Mouse (Mus musculus) limb, embryonic 12.5 days (tissue): ENCODE measurements at regions not wholly inside any gene's neighbourhood (a gene's known extent, or its start where the extent isn't known, plus 50 kb on each side); places are given as distances from the start of the nearest gene placed in this dataset.

Source experiments
- ATAC-seq: fragments of 200-750 bp; cut with Nextera tagmentation; 2 replicates; pipeline ENCODE4 v1.8.0; 2017; ENCODE audit warnings: low read depth, moderate TSS enrichment; ENCODE audit not compliant: insufficient number of reproducible peaks, insufficient read depth, low FRiP score, low TSS enrichment
- H3K27ac ChIP-seq: fragments of 300-500 bp; sonication (generic); 2 replicates; pipeline ENCODE4 v1.5.1; 2016; ENCODE audit warnings: mild to moderate bottlenecking, moderate library complexity
- H3K27me3 ChIP-seq: fragments of 300-500 bp; sonication (generic); 2 replicates; pipeline ENCODE4 v1.6.1; 2016; ENCODE audit warnings: mild to moderate bottlenecking, moderate library complexity
- H3K36me3 ChIP-seq: fragments of 300-500 bp; sonication (generic); 2 replicates; pipeline ENCODE4 v1.6.1; 2016; ENCODE audit warnings: mild to moderate bottlenecking, moderate library complexity
- H3K4me1 ChIP-seq: fragments of 300-500 bp; sonication (generic); replicated peaks from 2 replicates; pipeline ENCODE4 v1.6.1; 2016
- H3K4me2 ChIP-seq: fragments of 300-500 bp; sonication (generic); 2 replicates; pipeline ENCODE4 v1.6.1; 2016; ENCODE audit warnings: mild to moderate bottlenecking, moderate library complexity
- H3K4me3 ChIP-seq: fragments of 300-500 bp; sonication (generic); replicated peaks from 2 replicates; pipeline ENCODE4 v1.5.1; 2016; ENCODE audit warnings: mild to moderate bottlenecking
- H3K9ac ChIP-seq: fragments of 300-500 bp; sonication (generic); replicated peaks from 2 replicates; pipeline ENCODE4 v1.6.1; 2016; ENCODE audit warnings: mild to moderate bottlenecking, moderate library complexity
- H3K9me3 ChIP-seq: fragments of 300-500 bp; sonication (generic); 2 replicates; pipeline ENCODE4 v1.6.1; 2016; ENCODE audit warnings: mild to moderate bottlenecking, moderate library complexity
- WGBS: fragments of 180-500 bp; shearing (Covaris S2); methylation state at CpG from one replicate; pipeline ENCODE4 v1.1.7; 2016; 5-methylcytosine and 5-hydroxymethylcytosine counted together

GRCm38 (mm10) chr1:193558122-193558521 lies 188.0 kb upstream of the Camk1g start:
- Histone ChIP-seq H3K27ac (no peak overlapping the region), H3K36me3 (no peaks in the 10 kb centered on the region), H3K4me1 (peaks cover 16% of the 10 kb centered on the region), H3K27me3 (0 out of 2 replicates have a peak, but pooled peaks cover 6% of the 10 kb centered on the region), H3K4me2 (no peak overlapping the region), H3K4me3 (no peak overlapping the region), H3K9ac (no peak overlapping the region), H3K9me3 (no peaks in the 10 kb centered on the region)
- ATAC-seq = no peak
- 8% methylated on average over 4 of the region's 4 CpGs for WGBS

- Histone ChIP-seq H3K4me2 (no peak overlapping the region), H3K9ac (no peak overlapping the region), H3K27ac (no peak overlapping the region), H3K4me3 (no peak overlapping the region), H3K9me3 (no peaks in the 10 kb centered on the region), H3K36me3 (no peaks in the 10 kb centered on the region), H3K4me1 (peaks cover 36% of the 10 kb centered on the region), H3K27me3 (0 out of 2 replicates have a peak, but pooled peaks cover 6% of the 10 kb centered on the region)
- WGBS = 83% methylated on average over 3 of the region's 3 CpGs
- no peak for ATAC-seq
Measured at GRCm38 (mm10) chr1:193554731-193555130, 184.6 kb upstream of the Camk1g start.

GRCm38 (mm10) chr1:193552348-193552747 lies 182.2 kb upstream of the Camk1g start:
- WGBS = 62% methylated on average over 2 of the region's 2 CpGs
- Histone ChIP-seq H3K9ac (no peak overlapping the region), H3K4me3 (no peak overlapping the region), H3K36me3 (no peaks in the 10 kb centered on the region), H3K27me3 (no peaks in the 10 kb centered on the region), H3K4me1 (peaks cover 20% of the 10 kb centered on the region), H3K27ac (no peak overlapping the region), H3K9me3 (no peaks in the 10 kb centered on the region), H3K4me2 (no peak overlapping the region)
- no peak for ATAC-seq

GRCm38 (mm10) chr1:193551340-193551739 lies 181.2 kb upstream of the Camk1g start:
- no peak overlapping the region for H3K4me3 ChIP-seq
- no peak overlapping the region for H3K9ac ChIP-seq
- H3K36me3 ChIP-seq = no peaks in the 10 kb centered on the region
- H3K4me1 ChIP-seq = peaks cover 20% of the 10 kb centered on the region
- H3K27ac ChIP-seq = no peak overlapping the region
- ATAC-seq = no peak
- 36% methylated on average over 1 of the region's 1 CpGs for WGBS
- no peaks in the 10 kb centered on the region for H3K27me3 ChIP-seq
- no peak overlapping the region for H3K4me2 ChIP-seq
- H3K9me3 ChIP-seq = no peaks in the 10 kb centered on the region

GRCm38 (mm10) chr1:193550761-193551160 lies 180.7 kb upstream of the Camk1g start:
- H3K4me2 ChIP-seq = no peak overlapping the region
- no peak overlapping the region for H3K27ac ChIP-seq
- no peaks in the 10 kb centered on the region for H3K27me3 ChIP-seq
- no peak overlapping the region for H3K4me3 ChIP-seq
- peaks cover 20% of the 10 kb centered on the region for H3K4me1 ChIP-seq
- 10% methylated on average over 2 of the region's 2 CpGs for WGBS
- no peaks in the 10 kb centered on the region for H3K9me3 ChIP-seq
- H3K9ac ChIP-seq = no peak overlapping the region
- no peaks in the 10 kb centered on the region for H3K36me3 ChIP-seq
- ATAC-seq = no peak

- H3K4me1 ChIP-seq = peaks cover 20% of the 10 kb centered on the region
- no peak overlapping the region for H3K4me3 ChIP-seq
- 78% methylated on average over 2 of the region's 2 CpGs for WGBS
- H3K9ac ChIP-seq = no peak overlapping the region
- no peaks in the 10 kb centered on the region for H3K36me3 ChIP-seq
- H3K27me3 ChIP-seq = no peaks in the 10 kb centered on the region
- no peak for ATAC-seq
- H3K27ac ChIP-seq = no peak overlapping the region
- H3K9me3 ChIP-seq = no peaks in the 10 kb centered on the region
- no peak overlapping the region for H3K4me2 ChIP-seq
Measured at GRCm38 (mm10) chr1:193547356-193547755, 177.3 kb upstream of the Camk1g start.

GRCm38 (mm10) chr1:193546044-193546432 lies 175.9 kb upstream of the Camk1g start:
- no peak for ATAC-seq
- Histone ChIP-seq H3K4me3 (no peak overlapping the region), H3K9me3 (no peaks in the 10 kb centered on the region), H3K4me1 (peaks cover 19% of the 10 kb centered on the region), H3K9ac (no peak overlapping the region), H3K27ac (no peak overlapping the region), H3K27me3 (no peaks in the 10 kb centered on the region), H3K36me3 (no peaks in the 10 kb centered on the region), H3K4me2 (no peak overlapping the region)
- 86% methylated on average over 2 of the region's 2 CpGs for WGBS

- 82% methylated on average over 4 of the region's 4 CpGs for WGBS
- Histone ChIP-seq H3K36me3 (no peaks in the 10 kb centered on the region), H3K4me2 (no peak overlapping the region), H3K4me3 (no peak overlapping the region), H3K27ac (no peak overlapping the region), H3K9me3 (no peaks in the 10 kb centered on the region), H3K4me1 (peaks cover 15% of the 10 kb centered on the region; the same call in 1 of the 2 replicates), H3K27me3 (no peaks in the 10 kb centered on the region), H3K9ac (no peak overlapping the region)
- no peak for ATAC-seq
Measured at GRCm38 (mm10) chr1:193545406-193546043, 175.4 kb upstream of the Camk1g start.

GRCm38 (mm10) chr1:193544804-193545203 lies 174.7 kb upstream of the Camk1g start:
- no peaks in the 10 kb centered on the region for H3K36me3 ChIP-seq
- no peaks in the 10 kb centered on the region for H3K27me3 ChIP-seq
- no peak overlapping the region for H3K4me2 ChIP-seq
- H3K4me3 ChIP-seq = no peak overlapping the region
- no peak for ATAC-seq
- no peak overlapping the region for H3K9ac ChIP-seq
- H3K9me3 ChIP-seq = no peaks in the 10 kb centered on the region
- H3K27ac ChIP-seq = no peak overlapping the region
- peaks cover 15% of the 10 kb centered on the region for H3K4me1 ChIP-seq

GRCm38 (mm10) chr1:193543834-193544233 lies 173.7 kb upstream of the Camk1g start:
- Histone ChIP-seq H3K27me3 (no peaks in the 10 kb centered on the region), H3K27ac (no peak overlapping the region), H3K4me2 (no peak overlapping the region), H3K36me3 (no peaks in the 10 kb centered on the region), H3K4me1 (peaks cover 25% of the 10 kb centered on the region), H3K9me3 (no peaks in the 10 kb centered on the region), H3K9ac (no peak overlapping the region), H3K4me3 (no peak overlapping the region)
- ATAC-seq = no peak
- 64% methylated on average over 3 of the region's 3 CpGs for WGBS

GRCm38 (mm10) chr1:193543284-193543683 lies 173.2 kb upstream of the Camk1g start:
- H3K9ac ChIP-seq = no peak overlapping the region
- H3K4me3 ChIP-seq = no peak overlapping the region
- peaks cover 30% of the 10 kb centered on the region for H3K4me1 ChIP-seq
- H3K9me3 ChIP-seq = no peaks in the 10 kb centered on the region
- no peak overlapping the region for H3K4me2 ChIP-seq
- H3K27me3 ChIP-seq = no peaks in the 10 kb centered on the region
- H3K27ac ChIP-seq = no peak overlapping the region
- no peaks in the 10 kb centered on the region for H3K36me3 ChIP-seq
- 79% methylated on average over 4 of the region's 4 CpGs for WGBS
- no peak for ATAC-seq

- Histone ChIP-seq H3K27me3 (no peaks in the 10 kb centered on the region), H3K4me1 (peaks cover 40% of the 10 kb centered on the region), H3K4me2 (no peak overlapping the region), H3K27ac (no peak overlapping the region), H3K9me3 (no peaks in the 10 kb centered on the region), H3K36me3 (no peaks in the 10 kb centered on the region), H3K4me3 (no peak overlapping the region), H3K9ac (no peak overlapping the region)
- 28% methylated on average over 13 of the region's 13 CpGs for WGBS
- no peak for ATAC-seq
Measured at GRCm38 (mm10) chr1:193541934-193542580, 172.0 kb upstream of the Camk1g start.
